Mouse (Mus musculus) left cerebral cortex, adult 8-10 months (tissue): ENCODE measurements around the gene Pigyl. TPM values are rescaled to one million over a fixed set of nuclear protein-coding genes. Genes with fewer than 3 reads are reported as not detected.
A peak's percentile ranks its signal among the peaks of the same experiment; 100 is the strongest.

ENCODE experiments used
- DNase-seq, 2 experiments: peaks; one replicate each; pipeline ENCODE4 v3.0.0; 2022; ENCODE audit warnings: low spot score in 2 of 2
- microRNA-seq, 2 experiments: library from miRNA; unstranded; fragments of <30 nt; microRNA quantifications; one replicate each; pipeline ENCODE4 v1.2.0; 2022
- total RNA-seq, 4 experiments: library from RNA; stranded (reverse); gene quantifications; 2 replicates each; pipeline ENCODE4 v1.2.4; 2022

Gene Pigyl
- total RNA-seq, 4 experiments from 2014 or later, result 41.6 to 49.3 (median 46.1) TPM

DNA sequence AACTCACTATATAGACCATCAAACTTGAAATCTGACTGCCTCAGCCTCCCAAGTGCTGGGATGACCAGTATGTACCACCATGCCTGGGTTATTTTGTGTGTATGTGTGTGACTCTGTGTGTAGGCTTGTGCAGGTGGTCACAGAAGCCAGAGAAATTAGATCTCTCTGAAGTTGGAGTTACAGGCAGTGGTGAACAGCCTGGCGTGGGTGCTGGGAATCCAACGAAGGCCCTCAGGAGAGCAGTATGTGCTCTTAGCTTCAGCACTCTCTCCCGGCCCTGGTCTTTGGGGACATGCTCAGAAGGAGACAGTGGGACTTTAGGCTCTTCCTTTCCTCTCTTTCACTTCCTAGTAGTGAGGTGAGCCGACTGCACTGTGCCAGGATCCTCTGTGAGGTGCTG lies 15.7 kb downstream of the Pigyl start:
- no peak for DNase-seq

DNA sequence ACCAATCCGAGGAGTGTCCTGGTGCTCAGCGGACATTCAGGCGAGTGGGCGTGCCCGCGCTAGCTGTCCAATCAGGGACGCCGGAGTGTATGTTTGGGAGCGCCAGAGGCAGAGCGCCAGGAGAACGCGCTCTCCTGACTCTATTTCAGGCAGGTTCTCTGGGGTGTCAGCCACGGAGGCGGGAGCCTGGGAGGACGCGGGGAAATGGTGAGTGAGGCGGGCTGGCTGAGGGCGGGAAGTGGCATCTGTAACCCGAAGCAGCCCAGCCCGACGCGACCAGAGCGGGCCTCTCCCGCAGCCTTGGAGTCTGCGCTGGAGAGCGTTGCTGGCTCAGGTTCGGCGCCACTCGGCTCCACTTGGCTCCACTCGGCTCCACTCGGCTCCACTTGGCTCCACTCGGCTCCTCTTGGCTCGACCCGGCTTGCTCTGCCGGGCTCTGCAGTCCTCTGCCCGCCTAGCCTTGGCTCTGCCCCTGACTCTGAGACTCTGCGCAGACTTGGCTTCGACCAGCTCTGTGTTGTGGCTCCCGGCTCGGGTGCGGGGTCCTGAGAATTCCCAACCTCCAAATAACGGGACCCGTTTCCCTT lies 31.5 kb downstream of the Pigyl start, which contains the start of gene Zfp872:
Gene Zfp872, plus strand, starts transcription at position 66 of the 587 bp plus-strand sequence.
- DNase-seq, result peak in 1 of 2 experiments; percentile 19

DNA sequence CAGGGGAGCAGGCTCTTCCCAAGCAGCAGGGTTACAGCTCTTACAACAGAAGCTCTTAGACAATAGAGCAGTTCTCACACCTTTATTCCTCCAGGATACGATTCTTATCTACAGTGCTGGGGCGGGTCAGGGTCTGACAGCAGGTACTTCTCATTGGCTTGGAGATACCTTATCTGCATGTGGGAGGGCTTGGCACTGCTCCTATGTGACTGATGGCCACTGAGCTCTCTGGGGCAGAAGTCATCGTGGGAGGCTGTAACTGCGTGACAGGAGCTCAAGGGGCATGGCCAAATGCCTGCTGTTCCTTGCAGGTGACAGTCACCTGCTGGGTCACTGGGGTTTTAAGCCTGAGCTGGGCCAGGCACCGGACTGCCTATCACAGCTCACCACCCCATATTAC lies 39.8 kb downstream of the Pigyl start:
- DNase-seq, result no peak

Small RNA genes within 50 kb of the gene (microRNA-seq; reads per million reads assigned to microRNA genes)
- gene Mir7084, result 0.63 to 0.88 reads per million in 2 experiments

Other genes with a start within 250 kb of the Pigyl start
- gene Rab3d, start 238.7 kb upstream of the Pigyl start, total RNA-seq, result 10 to 100 TPM; 10.7 to 15.7 (median 13.5) TPM
- gene Ccdc159, start 229.4 kb upstream of the Pigyl start, total RNA-seq, result 10 to 100 TPM; 12.9 to 19.5 (median 16.0) TPM
- 10 to 100 TPM; 36.3 to 42.6 (median 39.4) TPM for gene Tmem205, start 229.3 kb upstream of the Pigyl start, total RNA-seq
- 100 to 1,000 TPM; 133 to 152 (median 147) TPM for gene Plppr2, start 219.8 kb upstream of the Pigyl start, total RNA-seq
- 10 to 100 TPM; 13.2 to 15.0 (median 14.8) TPM for gene Swsap1, start 201.1 kb upstream of the Pigyl start, total RNA-seq
- gene Epor, start 193.3 kb upstream of the Pigyl start, total RNA-seq, result 10 to 100 TPM; 12.9 to 15.3 (median 14.4) TPM
- 1 to 10 TPM; 2.7 to 4.4 (median 3.2) TPM for gene Rgl3, start 167.4 kb upstream of the Pigyl start, total RNA-seq
- gene Ccdc151, start 154.2 kb upstream of the Pigyl start, total RNA-seq, result 1 to 10 TPM; 6.6 to 9.2 (median 6.7) TPM
- gene Prkcsh, start 154.0 kb upstream of the Pigyl start, total RNA-seq, result 10 to 100 TPM; 89.5 to 94.0 (median 91.8) TPM
- gene Elavl3, start 104.8 kb upstream of the Pigyl start, total RNA-seq, result 100 to 1,000 TPM; 132 to 153 (median 147) TPM
- not detected for gene Gm49318, start 85.6 kb upstream of the Pigyl start, total RNA-seq
- gene Zfp653, start 85.5 kb upstream of the Pigyl start, total RNA-seq, result 10 to 100 TPM; 20.7 to 23.7 (median 21.9) TPM
- gene Ecsit, start 71.4 kb upstream of the Pigyl start, total RNA-seq, result 10 to 100 TPM; 45.4 to 50.8 (median 48.0) TPM
- gene Cnn1, start 57.6 kb upstream of the Pigyl start, total RNA-seq, result 1 to 10 TPM in 1 of 4 experiments, under 1 TPM in 3; 0.37 to 1.2 (median 0.59) TPM
- gene Elof1, start 39.7 kb upstream of the Pigyl start, total RNA-seq, result 10 to 100 TPM; 52.2 to 69.8 (median 66.6) TPM
- gene Acp5, start 21.1 kb upstream of the Pigyl start, total RNA-seq, result under 1 TPM in 3 of 4 experiments, not detected in 1; 0.32 to 0.42 (median 0.37) TPM
- gene Zfp872, start 31.2 kb downstream of the Pigyl start, total RNA-seq, result under 1 TPM in 1 of 4 experiments, not detected in 3; 0.35 TPM
- 10 to 100 TPM; 17.9 to 26.0 (median 22.0) TPM for gene Zfp809, start 68.9 kb downstream of the Pigyl start, total RNA-seq
- 1 to 10 TPM; 4.3 to 5.7 (median 4.5) TPM for gene Zfp599, start 103.0 kb downstream of the Pigyl start, total RNA-seq
- 10 to 100 TPM; 15.5 to 21.8 (median 18.2) TPM for gene Zfp810, start 150.8 kb downstream of the Pigyl start, total RNA-seq
- gene Anln, start 232.3 kb downstream of the Pigyl start, total RNA-seq, result 10 to 100 TPM; 23.0 to 32.2 (median 24.3) TPM